Mouse (Mus musculus) liver, embryonic 14.5 days (tissue): ENCODE measurements around the gene Elmsan1. TPM values are rescaled to one million over a fixed set of nuclear protein-coding genes. Genes with fewer than 3 reads are reported as not detected.

Source experiments
- ATAC-seq: fragments of 200-750 bp; cut with Nextera tagmentation; 2 replicates; pipeline ENCODE4 v1.8.0; 2017; ENCODE audit warnings: moderate number of reproducible peaks, mild to moderate bottlenecking, moderate library complexity; ENCODE audit not compliant: insufficient read depth
- DNase-seq, 3 experiments: peaks; one replicate each; pipeline ENCODE4 v3.0.0-alpha.2; 2012 to 2013; ENCODE audit warnings: low read depth in 3 of 3, low spot score in 3 of 3
- H3K27ac ChIP-seq: fragments of 300-500 bp; sonication (generic); 2 replicates; pipeline ENCODE4 v1.5.1; 2014; ENCODE audit warnings: moderate library complexity, mild to moderate bottlenecking, control low read depth, inconsistent platforms
- H3K27me3 ChIP-seq: fragments of 300-500 bp; sonication (generic); 2 replicates; pipeline ENCODE4 v1.6.1; 2014; ENCODE audit warnings: mild to moderate bottlenecking, low read length, moderate library complexity; ENCODE audit not compliant: control insufficient read depth, insufficient read depth
- H3K36me3 ChIP-seq: fragments of 300-500 bp; sonication (generic); replicated peaks from 2 replicates; pipeline ENCODE4 v1.6.1; 2014; ENCODE audit warnings: low read depth; ENCODE audit not compliant: control insufficient read depth, insufficient read depth
- H3K4me1 ChIP-seq, 2 experiments: fragments of 200-500 bp in 1 of 2; fragments of 300-500 bp in 1 of 2; sonication (generic) in 1 of 2; replicated peaks; 2 replicates each; pipeline ENCODE4 v1.6.1; 2012 to 2014; ENCODE audit warnings: antibody characterized with exemption in 1 of 2, inconsistent platforms in 1 of 2, low read length in 1 of 2; ENCODE audit not compliant: control insufficient read depth in 2 of 2, insufficient read depth in 2 of 2
- H3K4me2 ChIP-seq: fragments of 300-500 bp; sonication (generic); 2 replicates; pipeline ENCODE4 v1.6.1; 2014; ENCODE audit warnings: low read depth, mild to moderate bottlenecking, control low read depth, moderate library complexity
- H3K4me3 ChIP-seq, 2 experiments: fragments of 200-500 bp in 1 of 2; fragments of 300-500 bp in 1 of 2; sonication (generic) in 1 of 2; 2 replicates each; pipeline ENCODE4 v1.5.1; 2012 to 2014; ENCODE audit warnings: low read depth in 2 of 2, low read length in 2 of 2, mild to moderate bottlenecking in 2 of 2, control low read depth in 1 of 2, inconsistent platforms in 1 of 2, moderate library complexity in 1 of 2; ENCODE audit not compliant: insufficient read depth in 1 of 2
- H3K9ac ChIP-seq: fragments of 300-500 bp; sonication (generic); replicated peaks from 2 replicates; pipeline ENCODE4 v1.6.1; 2014; ENCODE audit warnings: mild to moderate bottlenecking, control low read depth, moderate library complexity
- H3K9me3 ChIP-seq: fragments of 300-500 bp; sonication (generic); 2 replicates; pipeline ENCODE4 v1.6.1; 2016; ENCODE audit warnings: low read length, mixed read lengths; ENCODE audit not compliant: control insufficient read depth
- CTCF ChIP-seq: IDR thresholded peaks from 2 replicates; pipeline ENCODE4 v1.5.1; 2016; ENCODE audit warnings: antibody characterized with exemption, low read depth, control low read depth
- EP300 ChIP-seq: IDR thresholded peaks from 2 replicates; pipeline ENCODE4 v1.6.1; 2016; ENCODE audit warnings: antibody characterized with exemption, low read depth
- whole genome bisulfite sequencing: fragments of 180-500 bp; shearing (Covaris S2); extraction: QIAGEN DNeasy Blood & Tissue Kit; methylation state at CpG from one replicate; pipeline ENCODE4 v1.1.7; 2014; ENCODE audit not compliant: insufficient replicate concordance; 5-methylcytosine and 5-hydroxymethylcytosine counted together
- polyA plus RNA-seq, 2 experiments: library from polyadenylated mRNA; depleted of rRNA in 1 of 2; stranded (reverse) in 1 of 2; unstranded in 1 of 2; fragments of >200 nt; fragmentation: Nextera tagmentation in 1 of 2; extraction: Ambion mirVana in 1 of 2; gene quantifications; 2 replicates each; pipeline versions ENCODE4 v1.2.1 to v1.2.3; 2012 to 2014

The Elmsan1 gene
- polyA plus RNA-seq, 2 experiments = 4.3 to 4.5 TPM

DNA sequence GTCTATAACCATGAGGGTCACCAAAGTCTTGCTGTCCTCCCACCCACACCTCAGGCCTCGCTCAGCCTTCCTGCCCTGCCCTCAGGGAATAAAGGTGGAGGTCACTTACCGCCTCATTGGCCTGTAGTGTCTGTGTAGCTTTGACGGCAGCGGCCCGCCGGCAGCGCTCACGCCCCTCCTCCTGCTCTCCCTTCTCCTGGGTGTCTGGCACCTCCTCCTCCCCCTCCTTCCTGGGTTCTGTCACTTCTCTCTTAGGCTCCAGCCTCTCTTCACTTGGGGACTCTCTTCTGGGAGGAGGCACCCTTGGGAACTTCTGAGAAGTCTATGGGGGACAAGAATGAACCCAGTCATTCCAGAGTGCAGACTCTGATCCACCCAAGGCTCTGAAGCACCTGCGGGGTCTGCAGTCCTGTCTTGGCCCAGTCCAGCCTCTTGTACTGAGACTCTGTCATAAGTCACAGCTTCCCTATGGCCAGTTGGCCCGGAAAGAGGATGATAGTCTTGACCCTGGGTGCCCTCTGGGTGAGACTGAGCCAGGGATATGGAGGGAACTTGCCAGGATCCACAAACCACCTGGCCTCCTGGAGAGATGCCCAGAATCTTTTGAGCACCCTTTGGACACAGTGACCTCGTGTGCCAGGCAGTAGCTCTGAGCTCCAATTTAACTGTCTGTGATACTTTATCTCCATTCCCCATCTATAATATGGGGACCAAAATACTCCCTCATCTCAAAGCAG is 63.7 kb downstream of the Elmsan1 start:
- Histone ChIP-seq H3K27ac (no peak overlapping the region), H3K4me1 (peaks cover 29 to 35% of the 10 kb centered on the region in 2 experiments), H3K4me2 (no peak overlapping the region), H3K9ac (no peak overlapping the region), H3K27me3 (no peaks in the 10 kb centered on the region), H3K36me3 (peaks cover 81% of the 10 kb centered on the region), H3K4me3 (no peak overlapping the region), H3K9me3 (no peaks in the 10 kb centered on the region)
- no peak for ATAC-seq
- DNase-seq = no peak
- TF ChIP-seq EP300 = no peak
- no peak for TF ChIP-seq CTCF
- 79% methylated on average over 11 of the region's 11 CpGs for WGBS

DNA sequence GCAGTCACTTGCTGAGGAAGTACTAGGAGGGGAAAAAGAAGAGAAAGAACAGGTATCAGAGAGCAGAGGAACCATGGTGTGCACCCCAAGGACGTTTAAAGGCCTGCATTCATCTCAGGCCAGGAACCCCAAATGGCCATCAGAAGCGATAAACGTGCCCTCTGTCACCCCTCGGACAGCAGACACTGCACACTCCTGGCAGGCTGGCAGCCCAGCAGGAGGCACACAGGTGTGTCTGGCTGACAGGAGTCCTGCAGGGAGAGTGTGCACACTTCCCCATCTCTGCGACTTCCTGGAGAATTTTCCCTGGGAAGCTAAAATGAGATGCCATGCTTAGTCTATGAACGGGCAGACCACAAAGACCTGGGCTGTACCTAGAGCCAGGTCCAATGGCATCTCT is 65.3 kb downstream of the Elmsan1 start:
- Histone ChIP-seq H3K9me3 (no peaks in the 10 kb centered on the region), H3K9ac (no peak overlapping the region), H3K27me3 (no peaks in the 10 kb centered on the region), H3K4me1 (peaks cover 41 to 46% of the 10 kb centered on the region in 2 experiments), H3K36me3 (peaks cover 65% of the 10 kb centered on the region), H3K4me2 (peak overlapping the region; percentile 75; the same call in 1 of the 2 replicates), H3K27ac (peak overlapping the region; percentile 68; the same call in 1 of the 2 replicates), H3K4me3 (no peak overlapping the region)
- TF ChIP-seq CTCF (no peak), EP300 (no peak)
- ATAC-seq (no peak), DNase-seq (no peak)
- WGBS = 82% methylated on average over 6 of the region's 6 CpGs

DNA sequence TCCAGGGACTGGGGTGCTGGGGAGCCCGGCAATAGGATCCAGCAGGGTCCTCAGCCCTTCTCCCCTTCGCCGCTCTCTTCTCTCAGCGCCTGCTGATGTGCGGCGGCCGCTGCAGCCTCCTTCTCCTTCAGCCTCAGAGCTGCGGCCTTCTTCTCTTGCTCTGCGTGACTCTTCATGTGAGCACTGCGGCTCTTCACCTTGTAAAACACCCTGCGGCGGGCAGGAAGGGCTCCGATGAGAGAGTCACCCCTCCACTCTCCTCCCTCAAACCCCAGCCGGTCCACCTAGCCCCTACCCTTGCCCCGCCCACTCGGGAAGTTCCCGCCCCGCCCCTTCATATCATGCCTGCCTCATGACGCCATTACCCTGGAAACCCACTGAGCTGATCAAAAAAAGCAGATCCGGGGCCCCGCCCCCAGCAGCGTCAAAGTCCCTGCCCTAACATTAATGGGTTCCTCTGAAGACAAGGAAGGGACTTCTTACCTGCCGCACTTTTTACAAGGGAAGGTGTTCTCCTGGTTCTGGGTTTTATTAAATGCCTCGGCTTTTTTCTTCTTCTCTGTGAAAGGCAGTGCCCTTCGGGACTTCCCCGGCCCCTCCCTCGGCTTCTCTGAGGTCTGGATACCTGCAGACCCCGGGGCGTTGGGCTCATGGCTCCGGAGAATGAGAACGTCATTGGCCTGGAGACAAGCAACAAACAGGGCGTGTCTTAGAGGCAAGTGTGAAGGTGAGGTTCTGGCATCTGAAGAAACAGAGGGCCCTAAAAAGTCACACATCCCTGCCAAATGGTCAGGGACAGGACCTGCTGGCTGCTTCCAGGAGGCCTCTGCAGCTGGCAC is 66.1 kb downstream of the Elmsan1 start:
- Histone ChIP-seq H3K4me2 (peak overlapping the region; percentile 75), H3K9ac (0 out of 2 replicates have a peak overlapping the region, but pooled peaks have one; percentile 32), H3K4me1 (peaks cover 48 to 51% of the 10 kb centered on the region in 2 experiments), H3K27ac (peak overlapping the region; percentile 95), H3K9me3 (no peaks in the 10 kb centered on the region), H3K36me3 (peaks cover 57% of the 10 kb centered on the region), H3K27me3 (no peaks in the 10 kb centered on the region), H3K4me3 (peak overlapping the region; percentile 65 to 66)
- no peak for TF ChIP-seq CTCF
- TF ChIP-seq EP300 = no peak
- DNase-seq = peak in 2 of 3 experiments; percentile 53 to 70
- 67% methylated on average over 32 of the region's 32 CpGs for WGBS
- peak; percentile 31; the same call in 1 of the 2 replicates for ATAC-seq

DNA sequence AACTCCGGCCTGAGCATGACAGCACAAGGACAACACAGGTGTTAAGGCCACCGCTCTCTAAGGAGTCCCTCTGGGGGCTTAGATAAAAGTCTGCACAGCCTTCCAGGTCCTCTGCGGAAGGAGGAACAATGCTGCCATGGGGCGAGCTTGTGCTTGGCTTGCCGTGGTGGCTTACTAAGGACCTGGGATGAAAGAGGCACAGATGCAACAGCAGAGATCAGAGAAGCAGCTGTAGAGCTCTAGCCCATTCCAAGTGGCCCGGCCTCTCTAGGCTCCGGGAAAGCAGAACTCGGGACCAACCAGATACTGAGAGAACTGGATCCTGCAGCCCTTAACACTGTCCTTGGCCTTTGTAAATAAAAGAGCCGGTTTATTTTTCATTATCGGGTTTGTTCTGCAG is 66.8 kb downstream of the Elmsan1 start:
- ATAC-seq (peak; percentile 11; the same call in 1 of the 2 replicates), DNase-seq (no peak)
- H3K4me2 ChIP-seq = peak overlapping the region; percentile 75
- WGBS = 65% methylated on average over 10 of the region's 10 CpGs
- no peaks in the 10 kb centered on the region for H3K27me3 ChIP-seq
- no peak for TF ChIP-seq EP300
- peak overlapping the region; percentile 95 for H3K27ac ChIP-seq
- H3K4me3 ChIP-seq = peak overlapping the region; percentile 65 to 66
- H3K36me3 ChIP-seq = peaks cover 52% of the 10 kb centered on the region
- H3K9me3 ChIP-seq = no peaks in the 10 kb centered on the region
- H3K9ac ChIP-seq = peak overlapping the region; percentile 87
- peaks cover 49 to 51% of the 10 kb centered on the region in 2 experiments for H3K4me1 ChIP-seq

DNA sequence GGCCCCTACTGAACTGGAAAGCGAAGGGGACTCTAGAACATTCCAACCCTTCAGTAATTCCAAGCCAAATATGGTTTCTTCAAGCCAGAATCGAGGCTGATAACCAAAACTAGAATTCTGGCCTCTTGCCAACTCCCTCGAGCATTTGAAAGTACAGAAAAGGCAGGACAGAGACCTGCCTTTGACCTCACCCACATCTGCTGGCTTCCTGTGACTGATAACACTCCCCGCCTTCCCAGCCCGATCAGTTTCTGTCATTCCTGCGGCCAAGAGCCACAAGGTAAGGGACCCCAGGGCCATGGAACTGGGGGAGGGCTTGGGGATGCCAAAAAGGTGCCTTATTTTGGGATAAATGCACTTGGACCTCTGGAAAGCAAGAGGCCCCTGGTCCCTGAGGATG is 67.7 kb downstream of the Elmsan1 start:
- peak overlapping the region; percentile 65 to 66 for H3K4me3 ChIP-seq
- no peak for TF ChIP-seq CTCF
- TF ChIP-seq EP300 = peak; percentile 78
- WGBS = 10% methylated on average over 6 of the region's 6 CpGs
- ATAC-seq (peak; percentile 84), DNase-seq (peak; percentile 95 to 96 (median 96))
- no peaks in the 10 kb centered on the region for H3K9me3 ChIP-seq
- no peaks in the 10 kb centered on the region for H3K27me3 ChIP-seq
- peaks cover 49 to 53% of the 10 kb centered on the region in 2 experiments for H3K4me1 ChIP-seq
- peak overlapping the region; percentile 87 for H3K9ac ChIP-seq
- peaks cover 42% of the 10 kb centered on the region for H3K36me3 ChIP-seq
- peak overlapping the region; percentile 75 for H3K4me2 ChIP-seq
- peak overlapping the region; percentile 95 for H3K27ac ChIP-seq
